Mouse (Mus musculus) cerebellum, postnatal 14 days (tissue): ENCODE measurements around the gene Enpp1.
"Not testable (repeated sequence)": the region's sequence is repeated elsewhere in the genome, so short reads cannot be mapped to it uniquely, and the experiment has no call there.

Experiments used
- DNase-seq, 2 experiments: peaks; one replicate each; pipeline ENCODE4 v3.0.0; 2021; ENCODE audit warnings: mixed read lengths in 2 of 2

The Enpp1 gene

DNA sequence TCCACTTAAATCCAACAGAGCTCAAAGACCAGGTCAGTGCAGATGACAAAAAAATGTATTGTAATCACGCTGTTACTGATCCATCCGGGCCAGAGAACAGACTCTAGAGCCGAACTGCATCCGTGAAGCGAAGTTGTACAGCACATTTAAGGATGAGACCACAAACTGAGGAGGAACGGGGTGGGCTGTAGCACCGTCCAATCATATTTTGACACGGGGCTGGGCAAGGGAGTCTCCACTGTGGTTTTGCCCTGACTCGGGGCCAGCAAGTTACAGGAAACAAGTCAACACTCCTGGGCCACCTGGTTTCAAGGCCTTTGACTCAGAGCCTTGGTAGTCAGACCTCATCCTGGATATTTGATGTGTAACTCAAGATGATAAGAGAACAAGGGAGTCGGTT, 76.1 kb downstream of the Enpp1 start:
- no peak for DNase-seq

DNA sequence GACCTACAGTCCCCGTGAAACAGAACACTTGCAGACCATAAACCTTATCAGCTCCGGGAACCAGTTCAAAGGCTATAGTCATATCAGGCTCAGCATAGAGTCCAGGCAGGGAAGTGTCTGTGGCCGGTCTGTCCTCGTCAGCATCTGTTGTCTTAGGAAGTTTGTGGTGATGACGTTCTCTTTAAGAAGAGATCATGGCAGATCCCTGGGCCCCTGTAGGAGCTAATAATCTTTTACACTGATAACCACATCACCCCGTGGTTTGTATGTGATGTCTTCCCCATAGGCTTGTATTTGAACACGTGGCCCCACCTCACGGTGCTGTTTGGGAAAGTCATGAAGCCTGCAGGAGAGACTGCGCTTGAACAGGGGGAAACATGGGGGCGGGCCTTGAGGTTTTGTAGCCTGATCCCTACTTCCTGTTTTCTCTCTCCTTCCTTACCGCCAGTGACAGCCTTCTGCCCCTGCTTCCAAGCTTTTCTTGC, 76.6 kb downstream of the Enpp1 start:
- DNase-seq = no peak

DNA sequence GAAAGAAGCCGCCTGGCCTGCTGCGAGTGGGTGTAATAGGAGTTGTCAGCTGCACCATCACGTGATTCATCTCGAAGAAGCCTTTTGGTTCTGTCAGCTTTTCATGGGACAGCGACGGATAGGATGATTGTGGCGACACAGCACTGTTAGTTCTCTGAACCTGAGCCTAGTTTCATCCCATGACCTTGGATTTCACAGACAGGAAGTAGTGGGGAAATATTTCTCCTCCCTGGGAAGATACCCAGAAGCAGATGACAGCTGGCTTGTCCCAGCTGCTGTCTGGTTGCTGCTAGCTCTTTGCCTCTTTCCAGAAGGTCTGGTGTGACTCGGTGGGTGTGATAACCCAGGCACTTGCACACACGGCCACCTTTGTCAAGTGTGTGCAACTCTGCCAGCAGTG, 77.7 kb downstream of the Enpp1 start:
- no peak for DNase-seq

DNA sequence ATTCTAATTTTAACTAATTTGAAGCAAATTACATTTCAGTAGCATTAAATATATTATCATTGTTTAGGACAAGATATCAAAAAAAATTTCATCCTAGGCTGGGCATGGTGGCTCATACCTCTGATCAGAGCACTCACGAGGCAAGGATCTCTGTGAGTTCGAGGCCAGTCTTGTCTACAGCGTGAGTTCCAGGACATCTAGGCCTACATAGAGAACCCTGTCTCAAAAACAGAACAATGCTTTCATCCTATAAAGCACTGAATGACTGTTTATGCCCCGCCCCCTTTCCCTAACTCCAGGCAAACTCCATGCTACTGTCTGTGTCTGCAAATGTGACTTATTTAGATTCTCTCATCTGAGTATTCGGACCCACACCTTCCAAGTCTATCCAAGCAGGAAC, 80.8 kb downstream of the Enpp1 start:
- DNase-seq = no peak

DNA sequence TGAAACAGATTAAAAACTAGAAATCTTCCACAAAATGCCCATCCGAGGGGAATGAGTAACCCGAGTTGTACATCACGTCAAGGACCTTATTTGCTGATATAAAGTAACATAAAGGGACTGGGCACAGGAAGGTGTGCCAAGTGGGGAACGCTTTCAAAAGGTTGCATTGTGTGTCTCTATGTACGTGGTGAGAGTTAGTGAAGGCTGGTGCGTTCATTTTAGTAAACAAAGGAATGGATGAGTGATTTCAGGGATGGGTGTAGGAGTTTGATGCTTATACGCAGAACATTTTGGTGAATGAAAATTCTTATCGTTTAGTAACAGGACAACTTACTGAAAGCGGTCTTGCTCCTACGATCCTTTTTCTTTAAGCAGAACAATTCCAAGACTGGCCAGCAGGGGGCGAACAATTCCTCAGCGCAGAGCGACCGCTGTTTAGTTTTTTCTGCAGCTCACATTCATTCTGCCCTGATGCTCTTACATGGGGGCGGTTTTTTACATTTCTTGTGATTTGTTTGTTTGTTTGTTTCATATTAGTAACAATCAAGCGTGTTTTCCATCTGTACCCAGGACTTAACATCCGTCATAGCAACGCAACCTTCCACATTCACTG, 81.4 kb downstream of the Enpp1 start:
- DNase-seq = peak; percentile 84 to 88

DNA sequence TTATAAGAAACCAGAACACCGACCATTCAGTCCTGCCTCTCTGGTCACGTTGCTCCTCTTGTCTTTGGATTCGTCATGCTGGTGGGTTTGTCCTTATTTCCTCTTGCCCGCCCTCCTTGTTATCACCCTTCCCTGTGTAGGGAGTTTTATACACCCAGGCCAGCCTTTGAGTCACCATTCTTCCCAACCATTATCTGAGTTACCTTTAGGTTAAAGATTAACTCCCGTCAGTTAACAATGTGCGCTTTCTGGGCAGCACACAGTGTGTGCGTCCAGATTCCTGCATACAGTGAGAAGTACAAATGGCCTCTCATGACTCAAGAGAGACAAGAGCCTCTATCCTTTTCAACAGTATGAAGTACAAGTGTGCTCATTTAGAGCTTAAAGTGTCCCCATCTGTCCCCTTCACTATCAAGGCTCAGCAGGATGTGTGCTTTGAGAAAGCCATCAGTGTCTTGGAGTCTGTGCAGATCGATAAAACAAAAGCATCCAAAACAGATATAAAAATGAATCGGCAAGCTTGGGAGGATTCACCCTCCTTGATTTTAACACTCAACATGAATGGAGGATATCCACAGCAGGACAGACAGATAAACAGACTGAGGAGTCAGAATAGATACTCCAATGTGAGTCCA, 82.8 kb downstream of the Enpp1 start:
- no peak for DNase-seq

DNA sequence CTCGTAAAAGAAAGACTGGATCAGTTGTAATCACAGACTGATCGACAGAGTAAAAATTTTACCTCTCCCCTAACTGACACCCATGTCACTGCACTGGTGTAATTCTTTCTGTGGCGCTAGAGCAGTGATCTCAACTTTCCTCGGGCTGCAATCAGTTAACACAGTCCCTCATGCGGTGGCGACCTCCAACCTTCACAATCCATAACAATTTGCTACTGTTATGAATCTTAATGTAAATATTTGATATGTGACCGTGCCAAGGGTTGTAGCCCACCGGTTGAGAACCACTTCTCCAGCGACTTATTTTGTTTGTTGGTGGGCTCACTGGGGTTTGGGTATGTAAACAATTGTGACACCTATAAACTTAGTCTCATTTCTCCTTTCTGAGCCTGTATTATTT, 83.5 kb downstream of the Enpp1 start:
- DNase-seq = no peak

DNA sequence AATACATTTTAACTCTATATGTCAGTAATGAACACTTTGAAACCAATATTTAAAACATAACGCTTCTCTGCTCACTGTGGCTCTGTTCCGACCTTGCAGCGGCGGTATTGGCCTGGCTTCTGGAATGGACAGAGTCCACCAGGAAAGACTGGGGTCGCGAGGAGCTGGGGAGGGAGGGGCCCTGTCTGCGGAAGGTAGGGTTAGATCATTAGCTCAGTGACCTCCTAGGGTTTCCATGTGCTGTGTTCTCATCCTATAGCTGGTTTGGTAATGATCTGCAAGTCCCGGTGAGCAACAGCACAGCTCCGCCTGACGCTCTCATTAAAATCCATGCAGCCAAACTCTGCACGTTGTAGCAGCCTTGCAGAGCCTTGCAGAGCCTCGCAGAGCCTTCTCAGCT, 84.7 kb downstream of the Enpp1 start:
- DNase-seq = no peak

DNA sequence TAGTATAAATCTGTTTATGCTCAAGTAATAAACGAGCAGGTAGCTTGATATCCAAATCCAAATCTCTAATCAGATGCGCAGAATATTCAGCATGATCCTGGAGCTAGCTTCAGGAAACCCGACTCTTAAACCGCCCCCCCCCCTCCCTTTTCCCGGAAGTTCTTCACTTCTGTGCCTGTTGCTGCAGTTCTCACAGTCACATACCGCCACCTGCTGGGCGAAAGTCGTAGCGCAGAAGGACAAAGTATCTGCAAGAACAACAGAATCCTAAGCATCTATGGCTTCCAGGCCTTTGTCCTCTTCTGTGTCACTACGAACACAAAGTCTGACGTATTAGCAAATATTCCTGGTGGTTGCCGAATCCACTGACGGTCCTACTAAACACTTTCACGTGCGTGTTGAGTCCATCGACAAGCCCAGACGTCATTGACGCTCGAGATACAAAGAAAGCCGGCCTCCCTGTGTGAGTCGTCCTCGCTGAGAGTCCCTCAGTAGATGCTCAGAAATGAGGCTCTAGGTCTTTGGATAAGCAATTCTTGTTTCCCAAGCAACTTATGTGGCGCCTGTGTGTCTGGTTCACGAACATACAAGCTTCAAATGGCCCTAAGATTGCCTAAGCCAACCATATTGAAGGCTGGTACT, 86.8 kb downstream of the Enpp1 start:
- peak; percentile 86 to 92 for DNase-seq

DNA sequence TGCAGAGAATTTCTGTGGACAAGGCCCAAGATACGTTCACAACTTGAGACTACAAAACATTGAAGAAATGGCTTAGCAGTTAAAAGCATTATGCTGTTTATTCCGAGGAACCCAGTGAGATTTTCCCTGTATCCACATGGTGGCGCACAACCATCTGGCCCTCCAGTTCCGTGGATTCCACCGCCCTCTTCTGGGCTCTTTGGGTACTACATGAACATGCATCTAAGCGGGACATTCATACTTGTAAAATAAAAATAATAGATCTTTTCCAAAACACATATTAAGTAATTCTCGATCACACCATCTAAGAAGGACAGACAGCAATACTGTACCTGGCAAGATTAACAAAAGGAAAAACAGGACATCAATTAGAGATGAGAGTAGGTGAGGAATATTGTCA, 89.4 kb downstream of the Enpp1 start:
- DNase-seq = peak; percentile 65 to 87

DNA sequence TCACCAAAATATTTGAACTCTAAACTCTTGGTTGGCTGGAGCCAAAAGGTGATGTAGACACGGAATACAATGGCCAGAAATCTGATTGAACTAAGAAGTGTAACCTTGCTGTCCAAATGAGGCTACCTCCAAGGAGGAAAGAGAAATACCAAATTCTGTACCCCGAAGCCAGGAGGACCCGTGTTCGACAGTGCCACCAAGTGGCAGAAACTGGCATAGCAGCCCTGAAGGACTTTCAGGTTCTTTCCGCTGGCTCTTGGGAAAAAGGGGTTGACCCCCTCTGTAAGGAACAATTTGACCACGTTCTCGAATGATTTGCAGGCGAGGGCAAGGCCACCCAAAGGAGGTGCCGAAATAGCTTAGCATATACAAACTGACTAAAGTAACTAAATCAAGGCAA, 90.4 kb downstream of the Enpp1 start:
- peak; percentile 41 to 66 for DNase-seq

DNA sequence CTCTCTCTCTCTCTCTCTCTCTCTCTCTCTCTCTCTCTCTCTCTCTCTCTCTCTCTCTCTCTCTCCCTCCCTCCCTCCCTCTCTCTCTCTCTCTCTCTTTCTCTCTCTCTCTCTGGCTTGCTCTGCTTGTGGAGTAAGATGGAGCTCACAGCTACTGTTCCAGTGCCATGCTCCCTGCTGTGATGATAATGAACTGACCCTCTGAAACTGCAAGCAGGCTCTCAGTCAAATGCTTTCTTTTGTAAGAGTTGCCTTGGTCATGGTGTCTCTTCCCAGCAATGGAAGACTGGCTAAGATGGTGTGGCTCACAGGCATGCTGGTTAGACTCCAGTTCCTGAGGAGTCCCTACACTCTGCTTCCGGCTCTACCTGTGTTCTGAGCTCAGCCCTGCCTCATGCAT, 95.4 kb downstream of the Enpp1 start:
- DNase-seq = not testable (repeated sequence)

DNA sequence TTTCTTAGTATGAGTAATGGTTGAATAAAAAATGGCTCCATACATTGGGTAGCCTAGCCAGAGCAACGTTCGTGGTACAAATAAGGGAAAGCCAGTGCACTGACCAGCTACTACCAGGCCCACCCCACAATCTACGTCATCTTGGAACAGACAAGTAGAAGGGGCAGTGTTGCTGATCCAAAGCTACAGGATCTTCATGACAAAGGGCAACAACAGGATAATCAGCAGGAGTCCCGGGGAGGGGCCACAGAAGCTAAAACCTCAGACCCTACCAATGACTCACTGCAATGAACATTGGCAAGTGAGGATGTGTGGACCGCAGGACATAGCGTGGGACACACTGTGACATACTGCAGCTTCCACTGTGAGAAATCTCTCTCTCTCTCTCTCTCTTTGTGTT, 96.2 kb downstream of the Enpp1 start:
- no peak for DNase-seq

DNA sequence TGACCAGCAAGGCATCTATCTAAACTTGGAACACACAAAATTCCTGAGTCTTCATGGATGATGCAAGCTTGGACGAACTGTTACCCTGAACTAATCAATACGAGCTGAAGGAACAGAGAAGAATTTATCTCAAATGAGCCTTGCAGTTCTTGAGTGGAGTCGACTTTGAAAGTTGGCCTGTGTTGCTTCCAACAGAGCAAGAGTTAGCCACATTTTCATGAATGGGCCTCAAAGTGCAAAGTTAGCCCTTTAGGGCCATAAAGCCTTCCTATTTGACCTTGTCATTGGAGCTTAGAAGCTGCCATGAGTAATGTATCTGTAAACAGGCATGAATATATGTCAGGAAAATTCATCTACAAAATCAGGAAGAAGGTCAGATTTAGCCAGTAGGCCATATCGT, 97.2 kb downstream of the Enpp1 start:
- no peak for DNase-seq

DNA sequence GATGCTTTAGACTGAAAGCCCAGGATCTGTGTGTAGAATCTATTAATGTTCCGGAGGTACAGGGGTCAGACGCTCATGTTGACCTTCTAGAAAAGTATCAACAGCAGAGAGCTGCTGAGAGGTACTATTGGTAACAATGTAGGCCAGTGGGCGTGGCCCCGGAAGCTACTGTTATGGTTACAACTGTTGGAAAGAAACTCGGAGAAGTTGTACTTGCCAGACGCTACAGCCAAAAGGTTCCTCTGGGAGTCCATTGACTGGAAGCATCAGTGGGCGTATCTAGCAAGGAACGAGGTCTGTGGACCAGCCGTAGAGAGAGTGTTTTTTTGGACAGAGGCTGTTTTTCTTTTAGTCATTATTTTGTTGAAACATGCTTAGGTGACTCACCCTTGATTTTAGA, 102.2 kb downstream of the Enpp1 start:
- no peak for DNase-seq

DNA sequence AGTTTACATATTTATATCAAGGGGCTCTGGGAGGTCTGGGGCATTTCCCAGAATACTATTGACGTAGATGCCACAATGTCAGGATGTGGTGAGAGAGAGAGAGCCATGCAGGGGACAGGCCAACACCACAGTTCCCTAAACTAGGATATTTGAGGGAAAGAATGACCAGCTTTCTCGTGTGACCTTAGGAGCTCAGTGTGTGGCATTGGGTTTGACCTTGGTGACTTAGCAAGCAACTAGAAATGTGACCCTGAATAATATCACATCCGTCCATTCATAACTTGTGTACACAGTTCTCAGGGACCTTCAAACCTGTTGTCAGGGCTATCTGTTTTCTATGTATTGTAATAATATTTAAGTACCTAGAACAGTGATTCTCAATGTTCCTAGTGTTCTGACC, 102.8 kb downstream of the Enpp1 start:
- DNase-seq = no peak

DNA sequence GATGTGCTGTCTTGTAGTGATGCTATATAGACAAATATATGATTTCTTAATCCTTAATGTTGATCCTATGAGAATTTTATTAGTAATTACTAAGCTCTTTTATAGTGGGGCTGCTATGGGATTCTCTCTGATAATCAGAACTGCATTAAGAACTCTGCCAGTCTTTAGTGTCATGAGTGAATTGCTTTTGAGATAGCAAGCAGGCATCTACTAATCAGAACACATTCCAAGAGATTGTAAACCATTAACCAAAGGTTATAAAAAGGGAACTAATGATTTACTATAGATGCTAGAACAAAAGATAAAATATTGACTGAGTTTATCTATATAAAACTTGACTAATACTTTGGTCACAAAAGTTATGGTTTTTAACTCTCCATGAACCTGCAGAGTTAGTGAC, 108.2 kb downstream of the Enpp1 start:
- DNase-seq = no peak

DNA sequence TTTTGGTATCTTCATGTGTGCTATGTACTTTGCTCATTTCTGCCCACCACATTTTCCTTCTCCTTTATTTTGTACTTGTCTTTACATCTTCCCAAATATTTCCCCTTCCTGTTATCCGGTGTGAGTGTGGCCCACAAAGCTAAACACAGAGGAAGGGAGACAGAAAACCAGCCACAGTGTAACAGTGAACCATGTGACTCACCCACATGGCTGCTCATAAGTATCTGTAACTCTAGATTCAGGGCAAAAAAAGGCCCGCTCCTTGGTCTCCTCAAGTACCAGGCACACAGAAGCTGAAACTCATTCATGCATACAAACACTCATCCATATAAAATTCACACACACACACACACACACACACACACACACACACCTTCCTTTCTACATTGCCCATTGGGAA, 108.9 kb downstream of the Enpp1 start:
- DNase-seq = no peak

DNA sequence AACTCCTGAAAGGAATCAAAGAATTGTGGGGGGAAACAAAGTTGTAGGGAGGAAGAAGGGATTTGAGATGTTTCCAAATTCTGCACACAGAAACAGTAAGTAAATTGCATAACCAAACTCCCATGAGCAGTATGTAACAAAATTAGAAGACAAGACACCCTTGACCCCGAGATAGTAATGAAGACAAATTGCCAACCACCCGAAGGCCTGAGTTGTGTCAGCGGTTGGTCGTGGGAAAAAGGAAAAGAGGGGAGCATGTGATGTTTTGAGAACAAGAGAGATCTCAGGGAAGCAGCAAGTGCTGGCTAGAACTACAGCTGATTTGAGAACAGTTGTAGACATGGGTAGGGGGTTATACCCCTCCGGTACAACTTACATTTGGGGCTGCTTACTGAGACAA, 112.2 kb downstream of the Enpp1 start:
- no peak for DNase-seq

DNA sequence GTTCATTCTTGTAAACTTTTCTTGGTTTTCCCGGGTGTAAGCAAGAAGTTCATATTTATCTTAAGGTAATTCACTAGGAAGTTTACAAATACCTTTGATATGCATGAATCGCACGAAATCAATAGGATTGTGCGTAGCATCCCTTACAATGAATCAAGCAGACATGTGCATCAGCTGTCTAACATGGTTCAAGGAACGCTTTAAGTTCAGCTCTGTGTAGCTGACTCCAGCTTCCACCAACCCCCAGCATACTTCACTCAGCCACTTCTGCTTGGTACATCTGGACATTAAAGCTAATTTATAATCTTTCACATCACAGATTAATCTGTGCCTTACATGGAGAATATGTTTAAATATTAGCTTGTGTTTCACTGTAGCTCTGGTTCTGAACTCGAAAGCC, 113.3 kb downstream of the Enpp1 start:
- no peak for DNase-seq

DNA sequence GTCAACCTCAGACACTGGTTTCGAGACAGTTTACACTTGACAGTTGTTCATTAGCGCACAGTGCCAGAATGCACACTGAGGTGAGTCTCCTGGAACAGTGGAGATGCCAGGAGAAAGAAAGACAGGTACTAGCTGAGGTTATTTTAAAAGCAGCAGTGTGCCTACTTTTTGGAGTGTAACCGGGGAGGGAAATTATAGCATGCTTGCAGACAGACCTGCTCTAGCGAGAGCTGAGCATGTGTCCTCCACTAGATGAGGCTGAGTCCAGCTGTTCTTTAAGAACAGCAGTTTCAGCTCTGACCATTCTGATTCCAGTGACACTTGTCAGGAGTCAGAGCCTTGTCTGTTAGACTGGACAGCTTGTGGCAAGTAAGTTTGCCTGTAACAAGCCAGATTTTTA, 114.2 kb downstream of the Enpp1 start:
- DNase-seq = peak in 1 of 2 experiments; percentile 4

DNA sequence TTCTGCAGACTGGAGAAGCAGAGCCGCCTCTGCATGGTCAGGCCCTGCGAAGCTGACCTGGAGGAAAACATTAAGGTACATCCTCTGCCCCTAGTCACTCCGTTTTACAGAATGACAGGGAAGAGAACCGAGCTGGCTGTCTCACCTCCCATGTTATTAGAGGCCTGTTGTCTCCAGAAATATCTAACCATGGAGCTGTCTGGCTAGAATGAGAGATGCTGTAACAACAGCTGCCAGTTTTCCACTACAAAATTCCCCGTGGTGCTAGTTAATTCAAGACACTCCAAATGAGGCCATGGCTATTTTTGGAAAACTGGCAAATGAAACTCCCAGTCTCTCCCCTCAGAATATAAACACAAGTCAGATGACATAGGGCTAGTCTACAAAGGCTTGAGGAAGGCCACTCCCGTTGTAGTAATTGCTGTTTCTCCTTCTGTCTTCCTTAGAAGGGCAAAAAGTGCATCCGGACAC, 115.1 kb downstream of the Enpp1 start:
- DNase-seq = peak; percentile 24 to 29

DNA sequence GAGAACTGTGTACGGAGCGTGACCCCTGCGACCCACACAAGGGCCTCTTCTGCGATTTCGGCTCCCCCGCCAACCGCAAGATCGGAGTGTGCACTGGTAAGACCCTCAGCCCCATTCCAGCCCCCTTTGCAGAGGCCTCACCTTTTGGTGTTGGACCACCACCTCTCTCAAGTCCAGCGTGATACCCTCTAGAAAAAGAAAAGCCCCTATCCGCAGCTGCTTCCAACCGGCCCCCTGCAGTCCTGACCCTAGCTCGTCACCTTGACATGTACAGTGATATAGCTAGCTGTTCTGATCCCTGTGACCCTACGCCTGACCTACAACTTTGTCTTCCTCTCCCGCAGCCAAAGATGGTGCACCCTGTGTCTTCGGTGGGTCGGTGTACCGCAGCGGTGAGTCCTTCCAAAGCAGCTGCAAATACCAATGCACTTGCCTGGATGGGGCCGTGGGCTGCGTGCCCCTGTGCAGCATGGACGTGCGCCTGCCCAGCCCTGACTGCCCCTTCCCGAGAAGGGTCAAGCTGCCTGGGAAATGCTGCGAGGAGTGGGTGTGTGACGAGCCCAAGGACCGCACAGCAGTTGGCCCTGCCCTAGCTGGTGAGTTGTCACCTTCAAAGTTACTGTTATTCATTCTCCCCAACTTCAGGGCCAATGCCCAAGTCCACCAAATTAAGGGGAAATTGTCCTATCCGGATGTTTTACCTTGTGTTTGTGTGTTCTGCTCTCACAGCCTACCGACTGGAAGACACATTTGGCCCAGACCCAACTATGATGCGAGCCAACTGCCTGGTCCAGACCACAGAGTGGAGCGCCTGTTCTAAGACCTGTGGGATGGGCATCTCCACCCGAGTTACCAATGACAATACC, 115.7 kb downstream of the Enpp1 start:
- DNase-seq = peak; percentile 72 to 82
